Mouse (Mus musculus) hindbrain, embryonic 16.5 days (tissue): Measurements from ENCODE around the gene Chka. TPM values are rescaled to one million over a fixed set of nuclear protein-coding genes. Genes with fewer than 3 reads are reported as not detected.

Experiments used
- ATAC-seq: fragments of 200-750 bp; cut with Nextera tagmentation; 2 replicates; pipeline ENCODE4 v1.8.0; 2017; ENCODE audit warnings: moderate TSS enrichment, moderate library complexity
- H3K27ac ChIP-seq: fragments of 300-500 bp; sonication (generic); 2 replicates; pipeline ENCODE4 v1.5.1; 2014; ENCODE audit warnings: low read depth, mild to moderate bottlenecking, control low read depth, low read length, moderate library complexity
- H3K27me3 ChIP-seq: fragments of 300-500 bp; sonication (generic); replicated peaks from 2 replicates; pipeline ENCODE4 v1.6.1; 2014; ENCODE audit warnings: low read length; ENCODE audit not compliant: control insufficient read depth, insufficient read depth
- H3K36me3 ChIP-seq: fragments of 300-500 bp; sonication (generic); 2 replicates; pipeline ENCODE4 v1.6.1; 2014; ENCODE audit warnings: mild to moderate bottlenecking, low read length, moderate library complexity, mixed read lengths; ENCODE audit not compliant: control insufficient read depth, insufficient read depth
- H3K4me1 ChIP-seq: fragments of 300-500 bp; sonication (generic); 2 replicates; pipeline ENCODE4 v1.6.1; 2014; ENCODE audit warnings: low read depth, low read length; ENCODE audit not compliant: control insufficient read depth, insufficient read depth
- H3K4me2 ChIP-seq: fragments of 300-500 bp; sonication (generic); 2 replicates; pipeline ENCODE4 v1.6.1; 2014; ENCODE audit warnings: mild to moderate bottlenecking, low read length, control low read depth, moderate library complexity
- H3K4me3 ChIP-seq: fragments of 300-500 bp; sonication (generic); 2 replicates; pipeline ENCODE4 v1.5.1; 2014; ENCODE audit warnings: mild to moderate bottlenecking, low read length, control low read depth, moderate library complexity
- H3K9ac ChIP-seq: fragments of 300-500 bp; sonication (generic); 2 replicates; pipeline ENCODE4 v1.6.1; 2014; ENCODE audit warnings: low read depth, mild to moderate bottlenecking, control low read depth, low read length, moderate library complexity
- H3K9me3 ChIP-seq: fragments of 300-500 bp; sonication (generic); 2 replicates; pipeline ENCODE4 v1.6.1; 2014; ENCODE audit warnings: mild to moderate bottlenecking, low read length, moderate library complexity; ENCODE audit not compliant: control insufficient read depth
- whole genome bisulfite sequencing: fragments of 180-500 bp; shearing (Covaris S2); extraction: QIAGEN DNeasy Blood & Tissue Kit; methylation state at CpG from one replicate; pipeline ENCODE4 v1.1.7; 2014; 5-methylcytosine and 5-hydroxymethylcytosine counted together
- polyA plus RNA-seq: library from polyadenylated mRNA; unstranded; fragments of >200 nt; fragmentation: Nextera tagmentation; extraction: Ambion mirVana; gene quantifications from 2 replicates; pipeline ENCODE4 v1.2.1, GENCODE M21; 2015

Gene Chka
- polyA plus RNA-seq, 1 experiment from 2014 or later: 56.3 TPM

- Histone ChIP-seq H3K4me2 (no peak overlapping the region), H3K27ac (no peak overlapping the region), H3K27me3 (no peaks in the 10 kb centered on the region), H3K4me1 (peaks cover 6% of the 10 kb centered on the region; the same call in 1 of the 2 replicates), H3K9me3 (no peaks in the 10 kb centered on the region), H3K9ac (no peak overlapping the region), H3K4me3 (no peak overlapping the region), H3K36me3 (peaks cover 7% of the 10 kb centered on the region)
- WGBS: 77% methylated on average over 10 of the region's 10 CpGs
- ATAC-seq: no peak
Measured at GRCm38 (mm10) chr19:3904363-3904675, 52.7 kb downstream of the Chka start.

GRCm38 (mm10) chr19:3905261-3905969 is 53.8 kb downstream of the Chka start:
- Histone ChIP-seq H3K27me3 (no peaks in the 10 kb centered on the region), H3K9ac (peak overlapping the region; percentile 2; the same call in 1 of the 2 replicates), H3K36me3 (peaks cover 13% of the 10 kb centered on the region), H3K4me3 (no peak overlapping the region), H3K4me2 (peak overlapping the region; percentile 74), H3K27ac (peak overlapping the region; percentile 63), H3K4me1 (peaks cover 6% of the 10 kb centered on the region; the same call in 1 of the 2 replicates), H3K9me3 (no peaks in the 10 kb centered on the region)
- no peak for ATAC-seq
- 61% methylated on average over 6 of the region's 6 CpGs for WGBS

- peak overlapping the region; percentile 74 for H3K4me2 ChIP-seq
- H3K4me1 ChIP-seq: peaks cover 6% of the 10 kb centered on the region; the same call in 1 of the 2 replicates
- no peaks in the 10 kb centered on the region for H3K27me3 ChIP-seq
- ATAC-seq: 0 out of 2 replicates have a peak, but pooled peaks have one; percentile 0
- H3K9ac ChIP-seq: peak overlapping the region; percentile 65
- no peak overlapping the region for H3K27ac ChIP-seq
- H3K4me3 ChIP-seq: peak overlapping the region; percentile 47
- peaks cover 15% of the 10 kb centered on the region for H3K36me3 ChIP-seq
- 55% methylated on average over 10 of the region's 10 CpGs for WGBS
- no peaks in the 10 kb centered on the region for H3K9me3 ChIP-seq
Measured at GRCm38 (mm10) chr19:3906326-3906725, 54.8 kb downstream of the Chka start.

GRCm38 (mm10) chr19:3906795-3907786 is 55.5 kb downstream of the Chka start, which contains the start of gene Tcirg1:
Tcirg1 (minus strand) TSS chr19:3907133.
- Histone ChIP-seq H3K27ac (no peak within 1 kb of the TSS), H3K27me3 (no peaks in the 10 kb centered on the region), H3K4me1 (peaks cover 13% of the 10 kb centered on the region), H3K36me3 (peaks cover 15% of the 10 kb centered on the region), H3K9ac (peak within 1 kb of the TSS; percentile 65), H3K4me3 (peak within 1 kb of the TSS; percentile 47), H3K9me3 (no peaks in the 10 kb centered on the region), H3K4me2 (peak within 1 kb of the TSS; percentile 74)
- 7% methylated on average over 35 of the region's 36 CpGs for WGBS
- ATAC-seq: peak; percentile 81

- Histone ChIP-seq H3K27me3 (no peaks in the 10 kb centered on the region), H3K4me2 (peak overlapping the region; percentile 74), H3K4me1 (peaks cover 14% of the 10 kb centered on the region), H3K9ac (no peak overlapping the region), H3K9me3 (no peaks in the 10 kb centered on the region), H3K27ac (no peak overlapping the region), H3K4me3 (no peak overlapping the region), H3K36me3 (peaks cover 15% of the 10 kb centered on the region)
- no peak for ATAC-seq
- WGBS: 77% methylated on average over 8 of the region's 8 CpGs
Measured at GRCm38 (mm10) chr19:3907876-3908660, 56.5 kb downstream of the Chka start.

GRCm38 (mm10) chr19:3910206-3910605 is 58.6 kb downstream of the Chka start:
- Histone ChIP-seq H3K9me3 (no peaks in the 10 kb centered on the region), H3K27me3 (no peaks in the 10 kb centered on the region), H3K36me3 (peaks cover 15% of the 10 kb centered on the region), H3K9ac (no peak overlapping the region), H3K4me1 (peaks cover 21% of the 10 kb centered on the region), H3K4me3 (no peak overlapping the region), H3K27ac (no peak overlapping the region), H3K4me2 (no peak overlapping the region)
- 81% methylated on average over 5 of the region's 5 CpGs for WGBS
- ATAC-seq: no peak

DNA sequence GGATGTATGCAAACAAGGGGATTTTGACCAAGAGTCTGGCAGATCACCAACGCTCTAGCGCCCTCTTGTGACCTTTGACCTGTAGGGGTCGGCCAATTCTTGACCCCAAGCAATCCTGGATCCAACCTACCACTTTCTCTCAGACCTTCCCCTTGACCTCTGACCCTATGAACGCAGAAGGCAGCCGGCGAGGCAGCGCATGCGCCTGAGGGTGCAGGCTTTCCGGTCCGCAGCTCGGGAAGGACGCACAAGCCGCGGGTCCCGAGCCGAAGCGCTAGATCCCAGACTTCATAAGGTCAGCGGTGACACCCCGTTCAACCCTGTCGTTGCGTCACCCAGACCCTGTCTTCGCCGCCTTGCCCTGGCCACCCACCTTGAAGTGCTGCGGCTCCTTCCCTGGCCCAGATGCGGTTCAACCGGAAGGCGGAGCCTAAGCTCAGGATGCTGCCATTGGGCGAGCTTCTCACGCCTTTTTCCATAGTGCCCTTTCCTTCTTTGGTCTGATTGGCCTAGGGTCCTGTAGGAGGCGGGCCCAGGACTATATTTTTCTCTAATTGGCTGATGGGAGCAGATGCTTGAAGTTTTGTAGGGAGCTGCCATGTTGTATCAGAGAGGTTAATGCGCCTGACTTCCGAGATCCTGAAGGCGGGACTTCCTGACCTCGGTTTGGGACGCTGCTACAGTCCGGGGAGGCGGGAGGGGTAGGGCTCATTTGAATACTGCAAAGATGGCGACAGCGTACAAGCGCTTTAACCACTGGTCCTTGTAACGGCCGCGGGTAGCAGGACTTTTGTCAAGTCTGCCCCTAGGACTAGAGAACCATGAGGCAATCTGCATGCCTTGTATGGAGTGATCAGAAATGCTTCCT is 61.0 kb downstream of the Chka start, which contains the start of gene Ndufs8:
Ndufs8 (minus strand) TSS at position 438 of the 868 bp plus-strand sequence.
- peak within 1 kb of the TSS; percentile 84 for H3K9ac ChIP-seq
- no peaks in the 10 kb centered on the region for H3K27me3 ChIP-seq
- H3K36me3 ChIP-seq: peaks cover 15% of the 10 kb centered on the region
- peaks cover 15% of the 10 kb centered on the region for H3K4me1 ChIP-seq
- H3K4me2 ChIP-seq: peak within 1 kb of the TSS; percentile 91
- peak within 1 kb of the TSS; percentile 76 for H3K4me3 ChIP-seq
- ATAC-seq: peak; percentile 98
- peak within 1 kb of the TSS; percentile 89 for H3K27ac ChIP-seq
- WGBS: 0% methylated on average over 37 of the region's 43 CpGs
- no peaks in the 10 kb centered on the region for H3K9me3 ChIP-seq

GRCm38 (mm10) chr19:3913692-3914091 is 62.1 kb downstream of the Chka start:
- no peak for ATAC-seq
- H3K27ac ChIP-seq: no peak overlapping the region
- peak overlapping the region; percentile 76 for H3K4me3 ChIP-seq
- no peaks in the 10 kb centered on the region for H3K27me3 ChIP-seq
- no peaks in the 10 kb centered on the region for H3K9me3 ChIP-seq
- H3K4me2 ChIP-seq: peak overlapping the region; percentile 71
- peaks cover 14% of the 10 kb centered on the region for H3K36me3 ChIP-seq
- no peak overlapping the region for H3K9ac ChIP-seq
- WGBS: 88% methylated on average over 8 of the region's 8 CpGs
- H3K4me1 ChIP-seq: peaks cover 15% of the 10 kb centered on the region
